Mouse (Mus musculus) cerebellum, adult 2 months (tissue): ENCODE results near the gene Myh9. TPM values are rescaled to one million over a fixed set of nuclear protein-coding genes. Genes with fewer than 3 reads are reported as not detected.
A peak's percentile ranks its signal among the peaks of the same experiment; 100 is the strongest.
"Not testable (repeated sequence)": the region's sequence is repeated elsewhere in the genome, so short reads cannot be mapped to it uniquely, and the experiment has no call there.

Source experiments
- DNase-seq, 2 experiments: peaks; one replicate each; pipeline ENCODE4 v3.0.0; 2021
- H3K27ac ChIP-seq: fragments of 200-500 bp; 2 replicates; pipeline ENCODE4 v1.5.1; 2012; ENCODE audit warnings: low read length, control low read depth, inconsistent platforms; ENCODE audit not compliant: insufficient read depth
- H3K27me3 ChIP-seq: fragments of 200-500 bp; 2 replicates; pipeline ENCODE4 v1.6.1; 2012; ENCODE audit warnings: inconsistent platforms, mild to moderate bottlenecking, low read length, moderate library complexity; ENCODE audit not compliant: control insufficient read depth, insufficient read depth
- H3K4me1 ChIP-seq: fragments of 200-500 bp; 2 replicates; pipeline ENCODE4 v1.6.1; 2011; ENCODE audit warnings: low read length; ENCODE audit not compliant: control insufficient read depth, insufficient read depth
- H3K4me3 ChIP-seq: fragments of 200-500 bp; replicated peaks from 2 replicates; pipeline ENCODE3; 2011; ENCODE audit warnings: mild to moderate bottlenecking, low read depth, low read length, control low read depth; ENCODE audit not compliant: insufficient read depth
- CTCF ChIP-seq: fragments of 200-500 bp; IDR thresholded peaks from 2 replicates; pipeline ENCODE4 v1.5.1; 2011; ENCODE audit warnings: low read depth, mild to moderate bottlenecking, control low read depth, low read length, moderate library complexity, borderline replicate concordance; ENCODE audit not compliant: insufficient read depth
- POLR2A ChIP-seq: fragments of 200-500 bp; IDR thresholded peaks from 2 replicates; pipeline ENCODE4 v1.6.1; 2011; ENCODE audit warnings: low read length, control low read depth, borderline replicate concordance; ENCODE audit not compliant: insufficient read depth
- WGBS: fragments of 180-500 bp; shearing (Covaris S2); methylation state at CpG from one replicate; pipeline ENCODE4 v1.1.7; 2018; 5-methylcytosine and 5-hydroxymethylcytosine counted together
- polyA plus RNA-seq: library from polyadenylated mRNA; depleted of rRNA; stranded (reverse); fragments of >200 nt; gene quantifications from 2 replicates; pipeline ENCODE4 v1.2.3, GENCODE M21; 2012

Gene Myh9
- polyA plus RNA-seq, 1 experiment = 44.2 TPM

DNA sequence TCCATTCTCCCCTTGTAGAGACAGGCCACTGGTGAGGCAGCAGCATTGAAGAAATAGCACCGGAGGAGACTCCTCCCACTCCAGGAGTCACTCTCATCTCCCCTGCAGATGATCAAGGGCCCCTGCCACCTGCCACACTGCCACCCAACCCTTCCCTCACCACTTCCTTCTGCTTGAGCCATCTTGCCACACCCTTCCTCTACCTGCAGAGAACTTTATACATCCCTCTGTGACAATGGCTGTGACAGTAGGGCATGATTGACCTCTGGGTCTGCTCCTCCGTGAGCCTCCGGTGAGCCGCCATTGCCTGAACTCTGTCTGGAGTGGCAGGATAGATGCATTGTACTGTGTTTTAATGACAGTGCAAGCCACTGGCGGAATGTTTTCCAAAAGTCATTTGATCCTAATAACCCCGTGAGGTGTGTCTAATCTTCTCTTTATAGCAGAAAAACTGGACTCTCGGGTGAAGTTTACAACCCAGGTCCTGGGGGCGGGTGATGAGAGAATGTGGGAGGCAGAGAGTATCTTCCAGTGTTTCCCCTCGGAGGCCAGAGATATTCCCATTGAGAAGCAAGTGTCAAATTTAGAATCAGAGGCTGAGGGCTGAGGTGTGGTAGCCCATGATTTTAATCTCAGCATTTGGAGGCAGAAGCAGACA, 7.7 kb upstream of the Myh9 start:
- TF ChIP-seq POLR2A (no peak), CTCF (no peak)
- H3K4me3 ChIP-seq = no peak overlapping the region
- H3K27me3 ChIP-seq = no peaks in the 10 kb centered on the region
- no peaks in the 10 kb centered on the region for H3K4me1 ChIP-seq
- no peak overlapping the region for H3K27ac ChIP-seq
- 81% methylated on average over 9 of the region's 9 CpGs for WGBS
- no peak for DNase-seq

DNA sequence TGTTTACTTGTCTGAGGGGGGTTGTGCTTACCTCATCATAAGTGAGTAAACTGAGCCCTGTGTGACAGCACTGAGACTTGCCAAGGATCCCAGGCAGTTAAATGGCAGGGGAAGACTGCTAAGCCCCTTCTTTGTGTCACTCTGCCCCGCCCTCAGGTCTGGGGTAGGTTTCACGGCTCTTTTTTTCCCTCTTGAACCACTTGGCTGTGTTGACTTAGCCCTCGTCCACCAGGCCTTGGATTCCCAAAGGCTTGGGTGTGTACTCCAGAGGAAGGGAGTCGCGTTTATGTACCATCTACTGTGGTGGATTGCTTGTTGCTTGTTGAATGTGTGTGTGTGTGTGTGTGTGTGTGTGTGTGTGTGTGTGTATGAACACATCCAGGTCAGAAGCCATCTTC, 7.1 kb upstream of the Myh9 start:
- no peaks in the 10 kb centered on the region for H3K27me3 ChIP-seq
- no peak overlapping the region for H3K27ac ChIP-seq
- WGBS = 78% methylated on average over 5 of the region's 5 CpGs

GRCm38 (mm10) chr15:77848415-77849038, 6.6 kb upstream of the Myh9 start:
- WGBS = 87% methylated on average over 16 of the region's 16 CpGs
- no peak for DNase-seq

More for the DNA sequence above, 7.1 kb upstream of the Myh9 start:
- Histone ChIP-seq H3K4me1 (no peaks in the 10 kb centered on the region), H3K4me3 (no peak overlapping the region)
- DNase-seq = no peak
- TF ChIP-seq CTCF = no peak
- TF ChIP-seq POLR2A = no peak

GRCm38 (mm10) chr15:77847826-77848225, 5.9 kb upstream of the Myh9 start:
- no peak for TF ChIP-seq CTCF
- no peak for TF ChIP-seq POLR2A
- Histone ChIP-seq H3K27me3 (no peaks in the 10 kb centered on the region), H3K27ac (no peak overlapping the region), H3K4me1 (no peaks in the 10 kb centered on the region), H3K4me3 (no peak overlapping the region)
- 79% methylated on average over 3 of the region's 3 CpGs for WGBS
- no peak for DNase-seq

More at GRCm38 (mm10) chr15:77848415-77849038, 6.6 kb upstream of the Myh9 start:
- Histone ChIP-seq H3K27ac (no peak overlapping the region), H3K4me3 (no peak overlapping the region), H3K27me3 (no peaks in the 10 kb centered on the region), H3K4me1 (no peaks in the 10 kb centered on the region)
- TF ChIP-seq POLR2A (no peak), CTCF (no peak)

DNA sequence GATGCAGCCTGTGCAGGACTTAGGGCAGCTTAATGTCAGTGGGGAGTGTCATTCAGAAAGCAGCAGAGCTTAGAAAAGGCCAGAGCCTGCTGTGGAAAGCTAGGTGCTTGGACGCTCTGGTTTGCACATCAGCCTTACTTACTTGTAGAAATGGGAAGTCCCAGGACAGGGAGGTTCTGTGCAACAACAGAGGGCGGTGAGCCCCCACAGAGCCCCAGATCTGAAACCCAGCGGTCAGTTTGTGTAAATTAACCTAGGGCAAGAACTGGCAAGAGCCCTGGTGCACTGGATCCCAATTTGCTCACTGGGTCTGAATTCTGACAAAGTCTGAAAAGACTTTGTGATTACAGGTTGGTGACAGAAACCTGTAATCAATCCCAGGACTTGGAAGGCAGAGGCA, 5.1 kb upstream of the Myh9 start:
- DNase-seq = no peak
- no peak overlapping the region for H3K27ac ChIP-seq
- TF ChIP-seq POLR2A (no peak), CTCF (no peak)
- no peaks in the 10 kb centered on the region for H3K27me3 ChIP-seq
- H3K4me3 ChIP-seq = no peak overlapping the region
- 79% methylated on average over 3 of the region's 3 CpGs for WGBS
- H3K4me1 ChIP-seq = no peaks in the 10 kb centered on the region

DNA sequence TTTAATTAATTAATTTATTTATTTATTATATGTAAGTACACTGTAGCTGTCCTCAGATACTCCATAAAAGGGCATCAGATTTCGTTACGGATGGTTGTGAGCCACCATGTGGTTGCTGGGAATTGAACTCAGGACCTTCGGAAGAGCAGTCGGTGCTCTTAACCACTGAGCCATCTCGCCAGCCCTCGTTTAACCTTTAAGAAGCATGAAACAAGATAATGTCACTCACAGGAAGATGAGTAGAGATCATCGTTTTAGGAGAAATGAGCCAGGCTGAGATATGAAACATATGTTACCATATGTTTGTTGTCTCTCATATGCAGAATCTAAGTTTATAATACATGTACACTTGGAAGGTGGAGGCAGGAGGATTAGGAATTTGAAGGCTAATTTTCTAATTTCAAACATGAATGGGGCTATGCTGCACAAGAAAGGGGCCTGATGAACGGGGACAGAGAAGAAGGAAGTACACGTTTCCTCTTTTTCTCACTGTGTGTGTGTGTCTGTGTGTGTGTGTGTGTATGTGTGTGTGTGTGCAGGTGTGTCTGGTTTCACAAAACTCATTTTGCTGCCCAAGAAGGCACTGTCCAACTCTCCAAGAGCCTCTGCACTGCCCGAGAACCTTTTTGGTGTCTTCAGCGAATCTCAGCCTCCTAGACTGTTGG, 4.1 kb upstream of the Myh9 start:
- H3K4me3 ChIP-seq, DNase-seq, H3K27ac ChIP-seq, H3K4me1 ChIP-seq, H3K27me3 ChIP-seq: not testable (repeated sequence)
- WGBS = 87% methylated on average over 11 of the region's 11 CpGs

- 72% methylated on average over 16 of the region's 16 CpGs for WGBS
- H3K27ac ChIP-seq = no peak overlapping the region
- H3K27me3 ChIP-seq = no peaks in the 10 kb centered on the region
- no peak overlapping the region for H3K4me3 ChIP-seq
- TF ChIP-seq POLR2A = no peak
- TF ChIP-seq CTCF = no peak
- peak in 1 of 2 experiments; percentile 18 for DNase-seq
- H3K4me1 ChIP-seq = no peaks in the 10 kb centered on the region; the same call in 1 of the 2 replicates
Measured at GRCm38 (mm10) chr15:77844955-77845635, 3.1 kb upstream of the Myh9 start.
